Mouse (Mus musculus): ENCODE data around the gene Cxcl16. TPM values are rescaled to one million over a fixed set of nuclear protein-coding genes. Genes with fewer than 3 reads are reported as not detected.

The Cxcl16 gene
- polyA plus RNA-seq, 2 experiments, result 0.79 to 1.1 TPM

- ATAC-seq (ENCODE audit: insufficient read depth), result no peak
Observed at GRCm38 (mm10) chr11:70500476-70500812, 40.7 kb upstream of the Cxcl16 start.

DNA sequence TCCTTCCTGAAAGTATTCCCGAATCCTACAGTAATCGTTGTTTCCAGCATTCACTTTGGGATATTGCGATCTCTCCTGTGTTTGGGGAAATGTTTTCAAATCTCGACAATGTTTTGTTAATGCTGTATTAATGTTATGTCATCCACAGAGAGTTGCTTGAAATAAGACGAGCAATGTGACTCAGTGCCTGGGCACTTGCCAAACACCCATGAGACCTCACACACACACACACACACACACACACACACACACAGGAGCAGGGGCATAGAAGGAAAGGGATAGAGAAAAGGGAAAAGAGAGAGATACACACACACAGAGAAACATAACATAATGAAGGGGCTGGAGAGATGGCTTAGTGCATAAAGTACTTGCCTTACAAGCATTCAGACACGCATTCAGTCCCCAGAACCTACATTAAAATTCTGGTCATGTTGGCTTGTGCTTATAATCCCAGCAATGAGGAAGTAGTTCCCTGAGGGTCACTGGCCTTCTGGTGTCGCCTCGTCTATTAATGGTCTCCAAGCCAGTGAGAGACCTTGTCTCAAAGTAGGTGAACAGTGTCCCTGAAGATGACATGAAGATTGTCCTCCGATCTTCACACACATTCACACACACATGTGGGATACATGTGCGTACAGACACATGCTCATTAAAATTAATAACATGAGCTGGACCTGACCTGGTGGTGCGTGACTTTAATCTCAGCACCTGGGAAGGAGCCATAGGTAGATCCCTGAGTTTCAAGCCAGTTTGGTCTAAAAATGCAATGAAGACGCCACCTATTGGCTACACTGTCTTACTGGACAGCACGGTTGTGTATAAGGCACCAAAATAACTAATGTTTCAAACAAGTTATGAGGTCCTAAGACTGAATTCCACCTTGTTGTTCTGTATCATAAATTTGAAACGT lies 40.0 kb upstream of the Cxcl16 start:
- ATAC-seq (ENCODE audit: insufficient read depth) (no peak), DNase-seq (ENCODE audit: low read depth in 3 of 3, low spot score in 3 of 3) (no peak)
- Histone ChIP-seq H3K4me2 (ENCODE audit: low read depth) (no peak overlapping the region), H3K9me3 (ENCODE audit: control insufficient read depth, low read length) (no peaks in the 10 kb centered on the region), H3K4me3 (ENCODE audit: insufficient read depth in 1 of 2, low read depth in 2 of 2, low read length in 2 of 2) (no peak overlapping the region), H3K4me1 (replicated peaks; ENCODE audit: control insufficient read depth in 2 of 2, insufficient read depth in 2 of 2, low read length in 1 of 2) (peaks cover 0 to 4% of the 10 kb centered on the region in 2 experiments; a peak in 2 of 4 replicates), H3K9ac (replicated peaks) (no peak overlapping the region), H3K27me3 (ENCODE audit: control insufficient read depth, insufficient read depth, low read length) (no peaks in the 10 kb centered on the region), H3K36me3 (replicated peaks; ENCODE audit: control insufficient read depth, insufficient read depth, low read depth) (no peaks in the 10 kb centered on the region), H3K27ac (no peak overlapping the region)
- WGBS (ENCODE audit: insufficient replicate concordance), result 52% methylated on average over 14 of the region's 14 CpGs
- TF ChIP-seq EP300 (IDR thresholded peaks at IDR 0.05; ENCODE audit: low read depth), result no peak
- TF ChIP-seq CTCF (IDR thresholded peaks at IDR 0.05; ENCODE audit: low read depth), result peak; percentile 35; the same call in 1 of the 2 replicates

More at GRCm38 (mm10) chr11:70500476-70500812, 40.7 kb upstream of the Cxcl16 start:
- 75% methylated on average over 1 of the region's 1 CpGs for WGBS (ENCODE audit: insufficient replicate concordance)
- H3K9ac ChIP-seq (replicated peaks), result no peak overlapping the region
- H3K9me3 ChIP-seq (ENCODE audit: control insufficient read depth, low read length), result no peaks in the 10 kb centered on the region
- TF ChIP-seq CTCF (IDR thresholded peaks at IDR 0.05; ENCODE audit: low read depth), result no peak
- TF ChIP-seq EP300 (IDR thresholded peaks at IDR 0.05; ENCODE audit: low read depth), result no peak
- H3K27me3 ChIP-seq (ENCODE audit: control insufficient read depth, insufficient read depth, low read length), result no peaks in the 10 kb centered on the region
- no peak overlapping the region for H3K4me3 ChIP-seq (ENCODE audit: insufficient read depth in 1 of 2, low read depth in 2 of 2, low read length in 2 of 2)
- no peak overlapping the region for H3K27ac ChIP-seq
- H3K4me1 ChIP-seq (replicated peaks; ENCODE audit: control insufficient read depth in 2 of 2, insufficient read depth in 2 of 2, low read length in 1 of 2), result peaks cover 4 to 8% of the 10 kb centered on the region in 2 experiments
- no peak for DNase-seq (ENCODE audit: low read depth in 3 of 3, low spot score in 3 of 3)
- H3K4me2 ChIP-seq (ENCODE audit: low read depth), result no peak overlapping the region
- H3K36me3 ChIP-seq (replicated peaks; ENCODE audit: control insufficient read depth, insufficient read depth, low read depth), result no peaks in the 10 kb centered on the region

DNA sequence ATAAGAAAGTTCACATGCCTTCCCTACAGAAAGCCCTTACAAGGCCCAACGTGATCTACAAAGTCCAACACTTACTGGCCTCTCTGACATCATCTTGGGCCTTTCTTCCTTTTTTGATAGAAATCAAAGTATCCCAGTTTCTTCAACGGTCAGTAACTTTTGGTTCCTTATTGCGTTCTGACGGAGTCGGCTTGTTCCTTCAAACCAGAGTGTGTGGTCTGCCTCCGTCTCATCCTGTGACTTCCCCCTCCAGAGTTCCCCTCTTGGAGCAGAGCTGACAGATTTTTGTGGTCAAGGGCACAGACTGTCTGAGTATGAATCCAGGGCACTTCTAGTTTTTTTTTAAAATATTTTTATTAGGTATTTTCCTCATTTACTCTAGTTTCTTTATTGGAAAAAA lies 29.9 kb upstream of the Cxcl16 start:
- no peaks in the 10 kb centered on the region for H3K36me3 ChIP-seq (replicated peaks; ENCODE audit: control insufficient read depth, insufficient read depth, low read depth)
- no peaks in the 10 kb centered on the region for H3K4me1 ChIP-seq (replicated peaks; ENCODE audit: control insufficient read depth in 2 of 2, insufficient read depth in 2 of 2, low read length in 1 of 2)
- H3K4me3 ChIP-seq (ENCODE audit: insufficient read depth in 1 of 2, low read depth in 2 of 2, low read length in 2 of 2), result no peak overlapping the region
- H3K27ac ChIP-seq, result no peak overlapping the region
- H3K9me3 ChIP-seq (ENCODE audit: control insufficient read depth, low read length), result no peaks in the 10 kb centered on the region
- no peaks in the 10 kb centered on the region for H3K27me3 ChIP-seq (ENCODE audit: control insufficient read depth, insufficient read depth, low read length)
- TF ChIP-seq CTCF (IDR thresholded peaks at IDR 0.05; ENCODE audit: low read depth), result no peak
- TF ChIP-seq EP300 (IDR thresholded peaks at IDR 0.05; ENCODE audit: low read depth), result no peak
- DNase-seq (ENCODE audit: low read depth in 3 of 3, low spot score in 3 of 3) (peak in 1 of 3 experiments; percentile 7), ATAC-seq (ENCODE audit: insufficient read depth) (no peak)
- H3K9ac ChIP-seq (replicated peaks), result no peak overlapping the region
- H3K4me2 ChIP-seq (ENCODE audit: low read depth), result no peak overlapping the region
- 13% methylated on average over 6 of the region's 6 CpGs for WGBS (ENCODE audit: insufficient replicate concordance)

- Histone ChIP-seq H3K9ac (replicated peaks) (no peak overlapping the region), H3K9me3 (ENCODE audit: control insufficient read depth, low read length) (no peaks in the 10 kb centered on the region), H3K27me3 (ENCODE audit: control insufficient read depth, insufficient read depth, low read length) (no peaks in the 10 kb centered on the region), H3K27ac (no peak overlapping the region), H3K36me3 (replicated peaks; ENCODE audit: control insufficient read depth, insufficient read depth, low read depth) (no peaks in the 10 kb centered on the region), H3K4me2 (ENCODE audit: low read depth) (no peak overlapping the region), H3K4me1 (replicated peaks; ENCODE audit: control insufficient read depth in 2 of 2, insufficient read depth in 2 of 2, low read length in 1 of 2) (no peaks in the 10 kb centered on the region), H3K4me3 (ENCODE audit: insufficient read depth in 1 of 2, low read depth in 2 of 2, low read length in 2 of 2) (no peak overlapping the region)
- TF ChIP-seq EP300 (IDR thresholded peaks at IDR 0.05; ENCODE audit: low read depth), result no peak
- no peak for TF ChIP-seq CTCF (IDR thresholded peaks at IDR 0.05; ENCODE audit: low read depth)
- 47% methylated on average over 3 of the region's 3 CpGs for WGBS (ENCODE audit: insufficient replicate concordance)
- no peak for ATAC-seq (ENCODE audit: insufficient read depth)
- no peak for DNase-seq (ENCODE audit: low read depth in 3 of 3, low spot score in 3 of 3)
Observed at GRCm38 (mm10) chr11:70489138-70489537, 29.4 kb upstream of the Cxcl16 start.

- WGBS (ENCODE audit: insufficient replicate concordance), result 24% methylated on average over 4 of the region's 4 CpGs
- no peak overlapping the region for H3K9ac ChIP-seq (replicated peaks)
- no peaks in the 10 kb centered on the region for H3K27me3 ChIP-seq (ENCODE audit: control insufficient read depth, insufficient read depth, low read length)
- ATAC-seq (ENCODE audit: insufficient read depth) (no peak), DNase-seq (ENCODE audit: low read depth in 3 of 3, low spot score in 3 of 3) (no peak)
- no peaks in the 10 kb centered on the region for H3K9me3 ChIP-seq (ENCODE audit: control insufficient read depth, low read length)
- no peaks in the 10 kb centered on the region for H3K36me3 ChIP-seq (replicated peaks; ENCODE audit: control insufficient read depth, insufficient read depth, low read depth)
- H3K27ac ChIP-seq, result no peak overlapping the region
- TF ChIP-seq EP300 (IDR thresholded peaks at IDR 0.05; ENCODE audit: low read depth), result no peak
- no peak for TF ChIP-seq CTCF (IDR thresholded peaks at IDR 0.05; ENCODE audit: low read depth)
- H3K4me2 ChIP-seq (ENCODE audit: low read depth), result no peak overlapping the region
- H3K4me3 ChIP-seq (ENCODE audit: insufficient read depth in 1 of 2, low read depth in 2 of 2, low read length in 2 of 2), result no peak overlapping the region
- no peaks in the 10 kb centered on the region for H3K4me1 ChIP-seq (replicated peaks; ENCODE audit: control insufficient read depth in 2 of 2, insufficient read depth in 2 of 2, low read length in 1 of 2)
Observed at GRCm38 (mm10) chr11:70487816-70488215, 28.0 kb upstream of the Cxcl16 start.
